Mouse (Mus musculus): ENCODE measurements around the gene Prop1.

Gene Prop1

DNA sequence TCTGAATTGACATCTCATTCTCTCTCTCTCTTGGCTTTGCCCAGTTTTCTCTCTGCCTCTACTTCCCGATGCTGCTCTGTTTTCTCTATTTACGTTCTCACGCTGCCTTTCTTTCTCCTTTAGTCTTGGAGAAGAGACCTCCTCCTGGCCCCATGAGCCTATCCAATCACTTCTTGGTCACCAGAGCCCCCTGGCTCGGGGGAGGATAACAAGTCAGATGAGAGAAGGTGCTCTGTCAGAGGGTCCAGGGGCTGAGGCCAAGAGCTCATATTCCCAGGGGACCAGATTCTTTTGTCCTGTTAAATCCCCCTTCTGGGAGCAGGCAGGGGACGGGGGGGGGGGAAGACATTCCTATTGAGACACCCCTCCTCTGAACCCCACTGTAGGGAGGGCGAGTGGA is at the start of gene Prop1:
Gene Prop1 (minus strand): TSS at position 101 of the 400 bp plus-strand sequence.
- no peak for DNase-seq (ENCODE audit: low read depth)

- DNase-seq (ENCODE audit: low read depth), result no peak
Observed at GRCm38 (mm10) chr11:51003296-51003695, 49.7 kb upstream of the Prop1 start, which contains the start of gene Olfr51. Gene Olfr51 (plus strand): TSS chr11:51003596.

DNA sequence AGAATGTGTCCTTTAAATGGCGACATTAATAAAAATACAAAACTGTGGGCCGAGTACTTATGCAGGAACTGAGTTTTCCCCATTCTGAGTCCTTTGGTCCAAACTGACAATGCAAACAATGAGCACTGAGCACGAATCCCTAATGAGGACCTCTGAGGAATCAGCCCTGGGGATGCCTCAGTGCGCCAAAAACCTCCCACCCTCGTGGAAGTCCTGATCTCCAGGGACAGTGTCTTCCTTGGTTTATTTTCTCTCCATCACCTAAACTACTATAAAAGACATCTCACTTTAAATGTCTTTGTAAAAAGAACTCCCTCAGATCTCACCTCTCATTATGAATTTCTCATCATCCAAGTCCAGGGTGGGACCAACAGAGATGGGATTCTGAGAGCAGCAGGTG is 28.1 kb upstream of the Prop1 start, which contains the start of gene Olfr1377:
Gene Olfr1377 (plus strand): TSS at position 301 of the 400 bp plus-strand sequence.
- no peak for DNase-seq (ENCODE audit: low read depth)

- no peak for DNase-seq (ENCODE audit: low read depth)
Observed at GRCm38 (mm10) chr11:50977216-50977615, 23.7 kb upstream of the Prop1 start.

DNA sequence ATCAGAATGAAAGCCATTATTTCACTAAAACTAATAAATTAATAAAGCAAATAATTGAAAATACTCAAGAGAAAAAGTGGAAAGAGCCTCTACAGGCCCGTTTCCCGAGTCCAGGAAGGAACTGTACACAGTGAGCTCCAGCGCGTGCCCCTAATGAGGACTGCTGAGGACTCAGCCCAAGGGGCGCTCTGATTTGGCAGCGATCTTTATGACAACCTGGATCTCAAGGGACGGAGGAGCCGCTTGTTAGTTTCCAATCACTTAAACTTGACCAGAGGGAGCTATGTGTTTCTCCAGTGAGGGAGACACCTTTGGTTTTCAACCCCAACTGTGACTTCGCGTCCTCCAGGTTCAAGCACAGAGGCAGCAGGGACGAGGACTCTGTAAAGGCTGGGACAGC is 12.7 kb upstream of the Prop1 start, which contains the start of gene Olfr1378:
Gene Olfr1378 (plus strand): TSS at position 301 of the 400 bp plus-strand sequence.
- DNase-seq (ENCODE audit: low read depth), result no peak

DNA sequence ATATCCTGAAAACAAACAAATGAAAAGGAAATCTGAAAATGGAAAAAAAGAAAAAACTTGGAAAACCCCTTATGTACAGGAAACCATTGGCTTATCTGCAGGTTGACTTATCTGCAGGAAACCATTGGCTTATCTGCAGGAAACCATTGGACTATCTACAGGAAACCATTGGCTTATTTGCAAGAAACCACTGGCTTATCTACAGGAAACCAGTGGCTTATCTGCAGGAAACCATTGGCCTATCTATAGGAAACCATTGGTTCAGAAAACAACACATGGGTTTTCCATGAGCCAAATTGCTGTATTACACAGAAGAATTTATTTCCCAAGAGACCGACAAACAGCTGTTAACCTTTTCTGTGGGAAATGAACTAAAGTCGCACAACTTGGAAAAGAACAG is 11.3 kb upstream of the Prop1 start:
- no peak for DNase-seq (ENCODE audit: low read depth)

DNA sequence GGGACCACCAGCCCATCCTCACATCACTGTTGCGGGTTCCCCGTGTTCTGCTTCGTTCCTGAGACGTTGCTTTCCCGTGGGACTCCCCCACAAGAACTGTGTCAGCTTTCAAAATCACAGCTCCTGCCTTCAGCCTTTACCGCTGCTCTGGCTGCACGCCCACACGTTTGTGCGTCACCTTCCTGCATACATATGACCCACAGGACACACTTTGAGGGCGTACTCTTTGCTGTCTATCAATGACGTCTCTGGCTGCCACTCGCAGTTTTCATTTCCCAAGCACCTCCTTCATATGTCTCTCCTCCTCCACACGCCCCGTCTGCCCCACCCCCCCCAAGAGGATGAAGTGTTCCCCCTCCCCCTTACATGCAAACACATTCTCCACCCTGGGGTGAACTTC is 1.3 kb downstream of the Prop1 start:
- no peak for DNase-seq (ENCODE audit: low read depth)

GRCm38 (mm10) chr11:50943506-50943905 is 10.1 kb downstream of the Prop1 start, which contains the start of gene 4933414I15Rik:
Gene 4933414I15Rik (minus strand): TSS chr11:50943765.
- DNase-seq (ENCODE audit: low read depth), result no peak

GRCm38 (mm10) chr11:50942386-50942785 is 11.2 kb downstream of the Prop1 start:
- no peak for DNase-seq (ENCODE audit: low read depth)

DNA sequence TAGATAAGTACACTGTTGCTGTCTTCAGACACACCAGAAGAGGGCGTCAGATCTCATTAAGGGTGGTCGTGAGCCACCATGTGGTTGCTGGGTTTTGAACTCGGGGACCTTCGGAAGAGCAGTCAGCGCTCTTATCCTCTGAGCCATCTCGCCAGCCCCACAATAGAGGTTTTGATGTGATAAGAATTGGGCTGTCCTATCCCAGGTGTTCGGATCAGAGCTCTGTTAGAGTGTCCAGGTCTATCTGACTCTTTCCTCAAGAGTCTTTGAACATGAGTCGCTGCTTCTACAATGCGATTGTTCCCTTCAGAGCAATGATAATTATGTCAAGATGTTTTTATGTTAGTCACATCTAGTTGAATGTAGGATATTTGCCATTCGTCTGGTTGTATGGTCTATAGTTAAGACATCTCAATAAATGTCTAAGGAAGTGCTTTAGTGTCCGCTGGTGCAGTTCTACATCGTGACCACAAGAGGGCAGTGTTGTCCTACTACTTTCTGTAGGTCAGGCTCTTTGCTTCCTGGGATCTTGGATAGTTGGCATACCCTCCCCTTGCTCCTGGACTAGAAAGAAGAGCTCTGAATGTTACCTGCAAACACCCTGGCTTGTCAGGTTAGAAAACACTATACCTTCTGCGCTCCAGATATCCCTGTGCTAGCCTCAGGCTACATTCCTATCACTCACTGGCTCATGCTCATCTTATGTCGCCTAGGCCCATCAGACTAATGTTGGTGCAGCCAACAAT is 13.8 kb downstream of the Prop1 start:
- DNase-seq (ENCODE audit: low read depth), result peak; percentile 22

DNA sequence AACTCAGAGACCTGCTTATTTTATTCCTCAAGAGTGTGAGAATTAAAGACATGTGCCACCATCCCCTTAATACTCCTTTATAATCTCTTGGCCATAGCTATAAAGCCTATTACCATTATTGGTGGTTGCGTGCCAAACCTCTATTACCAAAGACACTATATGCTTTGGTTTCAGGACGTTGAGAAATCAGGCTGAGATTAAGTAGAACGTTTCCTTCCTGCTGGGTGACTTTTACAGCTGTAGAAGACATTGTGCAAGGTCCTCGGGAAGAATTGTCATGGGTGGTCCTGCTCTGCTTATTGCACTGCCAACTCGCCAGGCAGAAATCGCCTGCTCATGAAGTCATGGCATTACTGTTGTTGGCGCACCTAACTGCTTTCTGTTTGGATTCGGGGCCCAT is 15.1 kb downstream of the Prop1 start:
- DNase-seq (ENCODE audit: low read depth), result no peak

DNA sequence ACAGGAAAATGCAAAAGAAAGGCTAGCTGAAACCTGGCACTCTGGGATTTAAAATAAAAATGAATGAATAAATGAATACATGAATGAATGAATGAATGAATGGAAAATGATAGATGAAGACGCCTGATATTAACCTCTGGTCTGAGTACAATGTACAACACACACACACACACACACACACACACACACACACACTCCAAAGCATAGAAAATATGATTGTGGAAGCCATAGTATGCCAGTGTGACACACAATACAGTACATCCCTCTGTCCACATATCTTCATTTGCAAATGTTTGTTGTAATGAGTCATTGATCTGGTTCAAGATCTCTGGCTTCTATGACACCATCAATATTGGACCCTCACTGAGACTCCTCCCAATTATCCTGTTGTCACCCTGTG is 21.5 kb downstream of the Prop1 start:
- no peak for DNase-seq (ENCODE audit: low read depth)

- peak; percentile 67 for DNase-seq (ENCODE audit: low read depth)
Observed at GRCm38 (mm10) chr11:50931451-50931866, 22.1 kb downstream of the Prop1 start, which contains the start of gene Zfp354b. Gene Zfp354b (minus strand): TSS chr11:50931633.

GRCm38 (mm10) chr11:50931021-50931420 is 22.5 kb downstream of the Prop1 start:
- no peak for DNase-seq (ENCODE audit: low read depth)

DNA sequence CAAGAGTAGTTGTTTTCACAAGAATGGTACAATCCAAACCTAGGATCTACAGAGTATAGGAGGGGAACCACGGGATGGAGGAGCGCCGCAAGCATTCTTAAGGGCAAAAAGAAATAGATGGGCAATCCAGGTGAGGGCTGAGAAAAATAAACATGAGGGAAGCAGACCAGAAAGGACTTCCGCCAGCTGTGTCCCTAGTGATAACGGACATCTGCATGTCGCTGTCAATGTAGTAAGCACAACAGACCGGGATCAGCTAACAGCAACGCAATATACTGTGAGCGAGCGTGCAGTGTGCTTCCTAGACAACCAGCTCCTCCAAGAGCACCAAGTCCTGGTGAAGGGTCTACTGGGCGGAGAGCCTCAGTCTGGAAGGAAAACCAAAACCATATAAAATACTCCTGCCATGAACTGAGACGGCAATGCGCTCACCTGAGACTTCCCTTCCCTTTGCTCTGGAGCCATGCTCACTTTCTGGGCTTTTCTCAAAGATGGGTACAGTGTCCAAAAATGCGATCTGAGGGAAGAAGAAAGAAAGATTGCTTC is 23.0 kb downstream of the Prop1 start:
- no peak for DNase-seq (ENCODE audit: low read depth)

DNA sequence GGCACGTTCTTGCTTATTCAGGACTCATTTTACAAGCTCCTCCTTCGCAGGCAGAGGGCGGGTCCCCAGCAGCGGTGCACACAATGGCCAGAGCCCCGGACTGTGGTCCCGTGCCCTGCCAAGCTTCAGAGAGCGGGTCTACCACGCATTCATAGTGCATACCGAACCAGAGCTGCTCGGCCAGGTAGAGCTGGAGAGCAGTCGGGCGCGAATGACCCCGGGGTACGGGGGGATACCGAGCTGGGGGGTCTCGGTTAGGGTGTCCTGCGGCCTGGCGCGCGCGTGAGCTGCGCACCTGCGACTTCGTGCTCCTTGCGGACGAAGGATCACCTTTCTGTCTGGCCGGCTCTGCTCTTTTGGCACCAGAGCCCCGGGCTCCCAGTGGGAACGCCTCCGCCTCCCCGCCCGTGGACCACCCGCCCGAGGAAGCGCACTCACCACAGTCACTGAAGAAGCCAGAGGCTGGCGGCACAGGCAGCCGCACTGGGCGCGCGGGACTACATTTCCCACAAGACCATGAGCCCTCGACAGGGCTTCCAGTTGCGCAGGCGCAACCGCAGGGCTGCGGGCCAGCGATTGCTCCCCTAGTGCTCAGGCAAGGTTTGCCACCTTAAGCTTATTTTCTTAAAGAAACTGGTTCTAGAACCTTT is 37.8 kb downstream of the Prop1 start, which contains the start of gene Zfp2:
Gene Zfp2 (minus strand): TSS at position 495 of the 650 bp plus-strand sequence.
- DNase-seq (ENCODE audit: low read depth), result peak; percentile 85

DNA sequence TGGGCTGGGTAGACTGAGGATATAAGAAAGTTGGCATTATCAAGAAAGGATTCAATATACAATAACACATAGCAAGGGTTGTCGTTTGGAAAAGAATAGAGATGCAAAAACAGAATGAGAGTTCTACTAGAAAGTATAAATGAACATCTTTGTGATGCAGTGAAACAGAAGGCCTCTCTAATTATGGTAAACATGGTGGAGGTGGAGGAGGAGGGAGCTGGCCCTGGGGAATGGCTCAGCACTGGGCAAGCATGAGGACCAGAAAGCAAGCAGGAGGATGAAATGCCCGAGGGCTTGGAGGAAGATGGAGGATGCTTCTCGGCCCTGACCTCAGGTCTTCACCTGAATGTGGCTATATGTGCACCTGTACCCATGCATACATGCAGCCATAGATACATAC is 39.1 kb downstream of the Prop1 start:
- no peak for DNase-seq (ENCODE audit: low read depth)

DNA sequence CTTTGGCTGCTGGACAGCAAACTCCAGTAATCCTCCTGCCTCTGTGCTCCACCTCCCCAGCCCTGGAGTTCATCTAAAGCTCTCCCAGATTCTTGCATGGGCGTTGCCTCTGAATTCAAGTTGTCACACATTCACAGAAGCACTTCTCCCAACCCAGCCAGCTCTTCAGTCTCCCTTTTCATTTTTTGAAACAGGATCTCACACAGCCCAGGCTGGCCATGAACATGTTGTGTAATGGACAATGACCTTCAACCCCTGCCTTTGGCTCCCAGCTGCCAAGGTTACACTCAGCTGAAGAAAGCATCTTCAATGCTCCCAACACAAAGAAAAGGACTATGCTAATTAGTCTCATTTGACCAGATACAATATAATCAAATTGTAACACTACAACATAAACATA is 40.3 kb downstream of the Prop1 start:
- no peak for DNase-seq (ENCODE audit: low read depth)

DNA sequence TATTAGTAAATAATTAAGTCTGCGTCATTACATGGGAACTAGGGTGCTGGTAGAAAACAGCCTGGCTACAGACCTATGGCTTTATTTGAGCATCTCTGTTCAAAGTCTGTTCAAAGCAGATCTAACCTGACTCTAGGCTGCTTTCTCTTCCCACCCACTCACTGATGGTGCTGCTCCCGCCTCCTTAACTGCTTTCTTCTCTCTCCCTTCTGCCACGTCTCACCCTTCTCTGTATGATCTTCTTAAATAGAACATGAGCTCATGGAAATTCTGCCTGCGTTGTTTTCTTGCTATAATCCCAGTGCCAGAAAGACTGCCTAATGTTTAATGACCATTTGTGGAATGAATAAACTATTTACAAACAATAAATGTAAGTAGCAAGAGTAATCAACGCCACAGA is 45.4 kb downstream of the Prop1 start:
- no peak for DNase-seq (ENCODE audit: low read depth)

Data from fibroblast of lung, adult 2 months (primary cell).